Mouse (Mus musculus): ENCODE results near the gene Ralgps1.

Ralgps1 gene

DNA sequence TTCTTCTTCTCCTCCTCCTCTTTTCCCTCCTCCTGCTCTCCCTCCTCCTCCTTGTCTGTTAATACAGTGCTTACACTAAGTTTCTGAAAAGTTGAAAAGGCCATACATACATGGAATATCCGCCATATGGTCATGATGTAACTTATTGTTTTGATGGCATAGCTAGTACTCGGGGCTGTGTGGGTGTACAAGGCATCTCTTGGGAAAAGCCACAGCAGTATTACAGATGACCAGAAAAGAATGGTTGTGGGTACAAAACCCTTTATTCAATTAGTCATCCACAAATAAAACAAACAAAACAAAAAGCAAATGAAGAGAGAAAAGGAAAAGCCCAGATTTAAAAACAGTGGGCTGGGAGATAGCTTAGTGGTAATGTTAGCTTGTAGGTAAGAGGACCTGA lies 90.8 kb downstream of the Ralgps1 start:
- no peak for DNase-seq (ENCODE audit: low spot score)

DNA sequence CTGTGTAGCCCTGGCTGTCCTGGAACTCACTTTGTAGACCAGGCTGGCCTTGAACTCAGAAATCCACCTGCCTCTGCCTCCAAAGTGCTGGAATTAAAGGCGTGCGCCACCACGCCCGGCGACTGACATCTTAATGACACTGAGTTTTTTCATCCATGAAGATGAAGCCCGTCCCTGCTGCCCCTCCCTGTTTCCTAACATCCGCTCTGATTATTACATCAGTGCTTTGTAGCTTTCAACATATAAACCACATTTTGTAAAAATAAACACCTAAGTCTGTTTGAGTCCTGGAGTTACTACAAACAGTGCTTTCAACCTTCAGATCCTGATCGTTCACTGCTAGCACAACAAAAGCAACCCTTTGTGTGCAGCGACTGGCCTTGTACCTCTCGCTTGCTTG lies 91.5 kb downstream of the Ralgps1 start:
- no peak for DNase-seq (ENCODE audit: low spot score)

DNA sequence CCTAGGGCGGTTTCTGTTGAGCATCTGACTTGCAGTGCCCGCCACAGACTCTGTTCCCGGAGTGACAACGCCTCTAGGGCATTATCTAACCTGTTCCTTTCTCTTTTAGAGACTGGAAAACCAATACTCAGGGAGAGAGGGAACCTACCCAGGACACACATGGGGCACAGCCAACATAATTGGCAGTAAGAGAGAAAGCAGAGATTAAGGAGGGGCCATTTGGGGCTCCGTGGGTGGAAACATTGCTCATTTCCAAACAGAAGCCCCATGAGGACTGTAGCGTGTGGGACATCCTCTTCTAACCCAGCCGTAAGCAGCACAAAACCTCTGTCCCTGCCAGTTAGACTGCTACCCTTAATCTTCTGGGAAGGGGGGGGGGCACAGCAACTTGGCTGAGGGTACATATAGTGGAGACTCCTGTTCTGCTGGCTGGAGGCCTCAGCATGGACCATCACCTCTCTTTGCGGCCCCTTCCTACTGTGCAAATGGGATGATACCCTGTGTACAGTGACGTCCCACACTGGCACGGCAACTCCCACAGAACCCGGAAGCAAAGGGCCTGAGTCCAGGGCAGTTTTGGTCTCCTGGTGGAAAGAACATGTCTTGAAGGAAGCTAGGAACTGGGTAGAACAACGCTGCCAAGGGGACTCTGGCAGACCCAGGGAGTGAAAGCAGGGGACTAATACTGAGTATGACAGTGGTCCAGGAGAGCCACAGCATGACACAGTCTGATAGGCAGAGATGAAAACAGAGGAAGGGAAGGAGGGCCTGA lies 96.4 kb downstream of the Ralgps1 start:
- no peak for DNase-seq (ENCODE audit: low spot score)

DNA sequence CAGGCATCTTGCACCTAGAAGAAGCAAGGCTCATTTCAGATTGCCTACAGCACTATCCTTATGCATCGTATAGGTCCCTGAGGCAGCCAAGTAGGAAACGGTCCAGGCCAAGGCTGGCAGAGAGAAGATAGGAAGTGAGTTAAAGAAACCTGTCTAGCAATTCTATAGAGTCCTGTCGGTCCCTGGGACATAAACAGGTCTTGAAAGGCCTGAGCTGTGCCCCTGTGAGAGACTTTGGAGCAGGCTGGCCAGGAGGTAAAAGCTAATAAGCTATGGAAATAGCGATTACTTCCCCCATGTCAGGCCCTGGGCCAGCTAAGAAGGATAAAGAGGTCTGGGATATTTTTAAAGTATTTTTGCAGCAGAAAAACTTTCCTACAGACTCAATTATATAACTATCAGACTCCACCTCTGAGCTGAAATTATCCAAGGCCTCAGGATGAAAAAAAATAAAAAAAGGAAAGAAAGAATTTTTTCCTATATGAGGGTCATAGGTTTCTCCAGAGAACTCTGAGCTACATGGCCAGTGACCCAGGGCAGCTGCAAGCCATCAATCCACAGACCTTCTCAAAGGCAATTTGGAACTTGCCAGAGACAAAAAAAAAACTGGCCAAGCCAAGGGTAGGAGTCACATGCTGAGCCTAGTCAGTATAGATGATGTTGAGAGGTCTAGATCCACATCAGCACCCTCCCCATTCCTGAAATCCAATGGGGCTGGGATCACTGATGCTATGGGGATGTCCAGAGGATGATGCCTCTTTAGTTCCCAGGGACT lies 98.4 kb downstream of the Ralgps1 start:
- DNase-seq (ENCODE audit: low spot score) = no peak

DNA sequence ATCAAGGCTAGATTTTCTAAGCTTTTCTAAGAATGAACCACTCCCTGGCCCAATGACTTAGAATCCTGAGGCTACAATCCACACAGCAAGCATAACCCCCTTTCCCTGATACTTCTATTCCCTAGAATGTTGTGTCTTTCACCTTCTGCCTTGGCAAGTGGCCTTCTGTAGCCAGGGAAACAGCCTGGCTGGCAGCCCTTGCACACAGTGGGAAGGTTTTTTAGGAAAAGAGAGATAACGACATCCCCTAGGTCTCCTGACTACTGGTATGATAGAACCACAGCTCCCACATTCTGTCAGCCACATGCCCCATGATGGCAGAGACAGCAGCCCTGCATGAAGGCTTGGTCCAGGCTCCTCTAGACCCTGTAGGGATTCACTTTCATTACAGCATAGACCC lies 99.8 kb downstream of the Ralgps1 start:
- no peak for DNase-seq (ENCODE audit: low spot score)

DNA sequence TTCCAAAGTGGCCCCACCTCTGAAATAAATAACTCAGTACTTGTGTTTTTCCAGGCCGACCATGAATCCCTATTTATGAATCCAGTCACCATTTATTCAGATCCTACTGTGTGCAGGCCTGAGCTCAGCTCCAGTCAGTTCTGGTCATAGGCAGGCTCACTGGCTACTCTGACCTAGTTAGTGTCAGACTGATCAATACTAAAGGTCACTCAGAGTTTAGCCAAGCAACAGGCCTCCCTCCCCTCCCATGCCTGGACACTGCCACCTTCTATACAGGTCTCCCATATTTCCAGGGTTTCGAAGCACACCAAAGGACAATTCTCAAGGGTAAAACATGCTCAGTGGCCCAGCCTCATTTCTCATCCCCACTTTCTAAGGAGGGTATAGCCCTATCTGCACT lies 100.7 kb downstream of the Ralgps1 start:
- no peak for DNase-seq (ENCODE audit: low spot score)

DNA sequence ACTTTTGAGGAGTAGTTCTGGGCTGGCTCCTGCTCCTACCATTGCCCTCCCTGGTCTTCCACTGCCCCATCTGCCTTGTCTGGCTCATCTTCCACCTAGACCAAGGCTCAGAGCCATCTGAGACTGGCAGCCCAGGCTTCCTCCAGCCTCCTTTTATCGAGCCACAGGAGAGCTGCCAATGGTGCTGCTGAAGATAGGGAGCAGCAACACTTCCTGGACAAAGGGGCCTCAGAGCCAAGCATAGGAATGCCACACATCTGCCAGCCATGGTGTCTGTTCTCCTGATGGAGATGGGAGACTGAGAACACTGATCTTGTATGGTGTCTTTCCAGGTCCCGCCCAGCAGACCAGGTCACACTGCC lies 102.2 kb downstream of the Ralgps1 start:
- DNase-seq (ENCODE audit: low spot score) = no peak

DNA sequence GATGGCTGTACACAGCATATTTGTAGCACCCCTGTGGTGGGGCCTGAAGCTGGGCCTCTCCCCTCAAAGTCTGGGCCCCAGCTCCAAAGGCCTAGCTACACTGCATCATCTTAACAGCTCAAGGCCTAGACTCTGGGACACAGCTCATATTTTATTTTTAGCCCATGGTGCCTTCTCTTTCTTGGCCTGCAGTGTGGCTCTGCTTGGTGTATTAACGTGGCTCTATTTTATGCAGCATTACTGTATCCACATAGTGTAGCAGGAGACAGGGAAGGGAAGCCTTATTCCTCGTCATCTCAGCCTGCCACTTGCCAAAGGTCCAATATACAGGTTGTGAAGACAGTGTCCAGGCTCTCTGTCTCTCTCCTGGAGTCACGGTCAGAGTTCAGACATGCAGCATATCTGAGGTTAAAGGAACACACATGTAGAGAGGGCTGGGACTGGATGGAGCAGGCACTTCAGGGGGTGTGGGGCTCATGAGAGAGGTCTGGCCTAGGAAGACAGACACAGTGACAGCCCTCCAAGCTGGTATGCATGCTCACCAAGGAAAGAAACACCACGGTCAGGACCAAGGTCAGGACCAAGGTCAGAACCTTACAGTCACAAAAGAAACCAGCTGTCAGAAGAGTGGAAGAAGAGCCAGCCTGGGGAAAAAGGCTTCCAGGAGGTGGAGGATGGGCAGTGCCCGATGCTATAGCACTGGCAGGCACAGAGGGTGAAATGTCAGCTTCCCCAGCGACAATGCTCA lies 102.7 kb downstream of the Ralgps1 start:
- DNase-seq (ENCODE audit: low spot score) = no peak

DNA sequence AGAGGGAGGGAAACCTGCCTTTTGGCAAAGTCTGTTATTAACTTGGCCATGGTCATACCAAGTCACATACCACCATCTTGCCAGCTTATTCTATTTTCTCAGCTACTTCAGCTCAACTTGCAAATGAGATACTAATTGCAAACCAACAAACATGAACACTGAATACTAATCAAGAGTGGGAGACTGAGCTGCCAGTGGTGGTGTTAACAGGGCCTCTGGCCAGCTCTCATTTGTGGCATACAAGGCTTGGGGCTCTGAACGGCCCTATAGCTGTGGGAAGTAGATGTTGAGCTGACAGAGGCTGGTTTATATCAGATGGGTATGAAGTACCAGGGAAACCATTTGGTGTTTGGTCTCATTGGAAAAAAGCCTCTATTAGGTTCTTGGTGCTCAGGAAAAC lies 104.2 kb downstream of the Ralgps1 start:
- no peak for DNase-seq (ENCODE audit: low spot score)

DNA sequence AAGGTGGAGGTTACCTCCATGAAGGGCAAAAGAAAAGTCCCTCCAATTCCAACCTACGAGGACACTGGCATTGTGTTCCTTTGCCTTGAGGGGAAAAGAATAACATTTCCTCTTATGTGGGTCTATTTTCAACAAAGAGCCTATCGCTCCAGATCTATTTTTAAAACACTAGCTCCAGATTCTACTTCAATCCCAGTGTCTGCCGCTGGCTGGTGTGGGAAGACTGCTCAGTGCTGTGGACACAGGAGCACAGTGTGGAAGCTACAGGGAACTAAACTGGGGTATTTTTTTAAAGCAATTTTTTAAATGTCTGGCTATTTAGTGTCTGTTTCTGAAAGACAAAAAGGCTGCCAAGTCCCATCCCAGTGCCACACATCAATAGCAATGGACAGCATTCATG lies 105.5 kb downstream of the Ralgps1 start:
- DNase-seq (ENCODE audit: low spot score) = no peak

DNA sequence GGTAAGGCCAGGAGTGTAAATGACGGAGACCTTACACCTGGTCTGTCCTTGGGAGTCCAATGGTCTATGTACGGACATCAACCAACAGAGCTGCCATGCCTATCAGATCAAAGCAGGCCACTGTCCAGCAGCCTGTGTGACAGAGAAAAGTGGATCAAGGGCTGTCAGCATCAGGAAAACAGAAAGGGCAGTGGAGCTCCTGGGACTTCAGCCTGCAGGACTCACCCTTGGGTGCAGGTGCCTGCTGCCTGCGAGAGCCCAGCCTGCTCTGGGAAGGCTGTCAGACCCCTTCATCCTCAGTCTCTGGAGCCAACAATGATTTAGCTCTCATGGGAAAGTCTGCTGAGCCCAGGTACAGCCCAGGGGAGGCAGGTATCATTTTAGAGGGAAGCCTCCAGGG lies 109.8 kb downstream of the Ralgps1 start:
- no peak for DNase-seq (ENCODE audit: low spot score)

DNA sequence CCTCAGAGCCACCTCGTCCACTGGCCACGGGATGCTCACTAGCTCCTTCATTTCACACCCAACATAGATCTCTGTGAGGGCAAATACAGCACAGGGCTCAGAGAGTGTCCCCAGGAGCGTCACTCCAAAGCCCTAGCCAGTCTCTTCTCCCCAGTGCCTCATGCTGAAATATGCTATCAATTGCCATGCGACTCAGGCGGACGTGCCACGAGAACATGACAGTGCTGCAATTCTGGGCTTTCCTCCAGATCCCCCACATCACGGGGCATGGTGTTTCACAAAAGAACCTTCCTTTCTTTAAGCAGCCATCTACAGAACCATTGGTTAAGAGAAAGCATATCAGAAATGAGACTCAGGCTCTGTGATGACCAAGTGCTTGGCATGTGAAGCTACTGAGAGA lies 110.5 kb downstream of the Ralgps1 start:
- no peak for DNase-seq (ENCODE audit: low spot score)

DNA sequence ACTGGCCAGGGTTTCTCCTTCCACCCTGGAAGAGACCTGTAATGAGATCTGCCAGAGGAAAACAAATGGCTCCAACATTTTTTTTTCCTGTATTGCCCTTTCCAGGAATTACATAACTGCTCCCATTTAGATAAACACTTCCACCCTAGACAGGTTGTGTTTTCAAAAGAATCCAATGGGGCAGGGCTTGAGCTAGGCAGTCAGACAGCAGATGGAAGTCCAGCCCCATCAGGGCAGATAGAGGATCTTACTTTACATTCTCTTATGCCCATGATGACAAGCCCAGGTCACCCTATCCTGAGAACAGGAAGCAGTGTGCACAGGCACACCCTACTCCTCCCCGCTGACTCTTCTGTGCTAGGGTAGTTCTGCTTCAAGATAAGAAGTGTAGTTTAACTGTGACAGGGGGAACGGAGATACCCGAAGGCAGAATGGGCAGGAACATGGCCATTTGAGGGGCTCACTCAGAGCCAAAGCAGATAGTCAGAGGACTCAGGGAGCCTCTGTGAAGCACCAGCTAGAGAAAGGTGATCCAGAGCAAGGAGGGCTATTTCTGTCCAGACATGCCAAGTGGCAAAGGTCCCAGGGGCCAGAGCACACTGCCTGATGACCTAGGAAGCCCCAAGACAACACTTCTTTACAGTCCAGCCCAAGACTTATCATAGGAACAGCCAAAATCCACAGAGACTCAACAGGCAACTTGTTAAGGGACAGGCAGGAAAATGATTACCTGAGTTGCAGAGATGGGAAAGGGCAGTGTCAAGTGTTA lies 114.3 kb downstream of the Ralgps1 start:
- DNase-seq (ENCODE audit: low spot score) = no peak

DNA sequence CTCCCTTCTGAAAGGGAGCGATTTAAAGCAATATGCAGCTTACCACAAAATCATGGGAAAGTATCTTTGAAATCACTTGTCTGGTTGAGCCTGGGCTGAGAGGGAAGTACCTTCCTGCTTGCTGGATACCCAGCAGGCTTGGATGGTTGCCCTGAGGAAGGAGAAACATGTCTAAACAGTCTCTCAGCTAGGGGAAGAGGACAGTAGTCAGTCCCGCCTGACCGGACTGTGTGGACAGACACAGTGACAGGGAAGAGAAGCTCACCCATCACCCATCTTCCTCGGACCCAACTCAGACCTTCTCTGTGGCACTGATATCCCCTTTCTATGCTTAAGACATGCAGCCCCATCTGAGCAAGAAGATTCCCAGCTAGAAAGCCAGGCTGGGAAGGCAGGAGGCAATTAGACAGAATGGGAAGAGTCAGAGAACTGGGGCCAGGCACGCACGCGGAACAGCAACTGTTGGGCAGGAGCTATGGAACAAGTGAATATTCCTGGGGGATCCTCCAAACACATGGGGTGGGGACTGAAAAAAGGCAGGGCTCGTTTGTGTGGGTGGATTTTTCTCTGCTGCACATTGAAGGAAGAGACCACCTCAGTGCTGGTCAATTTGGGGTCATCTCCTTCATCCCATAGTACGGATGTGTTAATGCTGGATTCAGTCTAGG lies 116.8 kb downstream of the Ralgps1 start:
- no peak for DNase-seq (ENCODE audit: low spot score)

DNA sequence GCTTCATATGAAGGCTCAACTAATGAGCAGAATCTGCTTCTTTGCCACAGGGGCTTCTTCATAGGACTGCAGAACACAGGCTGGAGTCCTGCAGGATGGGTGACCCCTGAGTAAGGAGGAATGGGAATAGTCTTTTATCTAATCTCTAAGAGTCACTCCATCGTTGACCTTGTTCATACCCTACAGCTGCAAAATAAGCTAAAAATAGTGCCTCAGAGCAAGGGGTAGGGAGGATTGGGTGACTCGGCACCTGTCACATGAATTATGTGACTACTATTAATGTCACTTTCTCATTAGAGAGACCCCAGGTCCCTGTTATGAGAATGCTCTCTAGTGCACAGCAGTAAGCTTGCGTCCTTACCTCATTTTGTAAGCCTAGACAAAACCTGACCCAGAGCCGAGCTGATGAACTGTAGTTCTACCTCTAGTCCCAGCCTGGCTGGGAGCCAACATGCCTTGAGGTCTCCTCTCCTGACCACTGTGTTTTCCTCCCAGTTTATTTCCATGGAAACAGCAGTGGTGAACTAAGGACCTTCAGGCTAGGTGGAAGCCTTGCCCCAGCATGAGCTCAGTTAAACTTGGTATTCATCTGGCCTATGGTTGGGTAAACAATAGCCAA lies 117.6 kb downstream of the Ralgps1 start:
- peak; percentile 25 for DNase-seq (ENCODE audit: low spot score)

DNA sequence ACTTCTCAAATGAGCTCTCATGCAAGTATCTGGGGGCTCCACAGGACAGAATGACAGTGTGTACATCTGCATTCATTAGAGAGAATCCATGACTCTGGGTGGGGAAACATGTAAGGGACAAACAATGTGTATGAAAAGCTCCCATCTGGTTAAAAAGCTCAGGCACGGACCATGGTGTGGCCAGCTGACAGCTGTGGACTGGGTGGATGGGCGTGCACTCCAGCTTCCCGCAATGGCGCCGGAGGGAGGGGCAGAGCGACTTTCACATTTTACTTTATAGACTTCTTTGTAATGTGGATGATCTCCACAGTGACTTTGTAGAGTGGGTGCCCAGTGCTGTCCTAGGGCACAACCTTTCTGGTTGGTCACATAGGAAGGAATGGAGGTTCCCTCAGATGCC lies 118.5 kb downstream of the Ralgps1 start:
- no peak for DNase-seq (ENCODE audit: low spot score)

DNA sequence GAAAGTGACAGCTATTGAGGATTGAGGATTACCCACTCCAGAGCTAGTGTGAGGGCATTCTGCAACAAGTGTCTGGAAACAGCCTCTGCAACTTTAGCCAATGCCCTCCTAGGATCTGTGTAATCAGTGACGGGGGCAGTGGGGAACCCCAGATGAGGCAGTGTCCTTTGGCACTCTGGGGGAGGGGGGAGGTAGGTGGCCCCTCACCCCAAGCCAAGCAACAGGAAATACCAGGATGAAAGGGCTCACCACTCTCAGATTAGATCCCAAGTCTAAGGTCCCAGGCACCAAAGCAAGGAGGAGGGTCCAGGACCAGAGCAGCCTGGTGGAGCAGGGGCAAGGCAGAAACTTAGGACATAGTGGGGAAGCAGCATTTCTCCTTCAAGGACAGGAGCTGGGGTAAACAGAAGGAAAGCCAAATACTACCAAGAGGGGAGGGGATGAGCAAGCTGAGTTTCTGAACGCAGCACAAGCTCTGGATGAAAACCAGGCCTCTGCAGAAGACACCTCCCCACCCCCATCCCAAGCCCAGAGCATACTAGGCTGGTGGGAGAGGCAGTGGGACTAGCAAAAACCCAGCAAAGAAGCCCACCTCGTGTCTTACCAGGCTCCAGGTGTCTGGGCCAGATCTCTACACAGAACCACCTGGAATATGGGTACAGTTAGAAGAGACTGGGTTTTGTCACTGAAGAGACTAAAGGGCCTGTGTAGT lies 121.2 kb downstream of the Ralgps1 start:
- DNase-seq (ENCODE audit: low spot score) = peak; percentile 44

DNA sequence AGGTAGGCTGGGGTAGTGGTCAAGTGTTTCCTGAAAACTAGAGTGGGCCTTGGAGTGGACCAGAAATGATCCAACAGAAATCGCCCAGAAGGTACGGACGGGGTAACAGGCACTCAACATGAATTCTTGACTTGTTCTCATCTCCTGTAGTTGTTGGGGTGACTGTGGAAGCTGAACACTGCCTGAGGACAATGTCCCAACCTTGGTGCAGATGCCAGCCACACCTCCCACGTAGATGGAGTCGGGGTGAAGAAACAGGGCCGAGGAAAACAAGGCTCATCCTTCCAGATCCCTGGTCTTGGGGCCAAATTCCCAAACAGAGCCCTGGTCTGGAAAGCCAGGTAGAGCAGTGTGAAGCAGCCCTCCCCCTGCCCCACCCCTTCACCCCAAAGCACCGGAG lies 122.7 kb downstream of the Ralgps1 start:
- no peak for DNase-seq (ENCODE audit: low spot score)

DNA sequence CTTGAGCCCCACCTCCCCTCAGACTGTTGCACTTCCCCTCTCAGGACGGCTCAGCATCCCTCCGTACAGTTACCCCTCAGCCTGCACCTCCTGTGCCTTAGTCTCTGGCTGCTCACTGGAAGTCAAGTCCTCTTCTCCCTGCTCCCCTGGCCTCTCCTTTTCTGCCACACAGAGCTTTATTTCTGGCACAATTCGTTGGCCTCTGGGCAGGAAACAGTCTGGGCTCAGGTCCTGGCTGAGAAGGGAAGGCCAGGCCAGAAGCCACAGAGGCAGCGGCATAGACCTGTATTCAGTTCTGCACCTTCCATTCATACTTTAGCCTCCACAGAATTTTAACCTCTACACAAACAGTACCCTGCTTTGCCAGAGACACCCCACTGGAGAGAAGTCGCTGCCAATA lies 124.4 kb downstream of the Ralgps1 start:
- DNase-seq (ENCODE audit: low spot score) = no peak

DNA sequence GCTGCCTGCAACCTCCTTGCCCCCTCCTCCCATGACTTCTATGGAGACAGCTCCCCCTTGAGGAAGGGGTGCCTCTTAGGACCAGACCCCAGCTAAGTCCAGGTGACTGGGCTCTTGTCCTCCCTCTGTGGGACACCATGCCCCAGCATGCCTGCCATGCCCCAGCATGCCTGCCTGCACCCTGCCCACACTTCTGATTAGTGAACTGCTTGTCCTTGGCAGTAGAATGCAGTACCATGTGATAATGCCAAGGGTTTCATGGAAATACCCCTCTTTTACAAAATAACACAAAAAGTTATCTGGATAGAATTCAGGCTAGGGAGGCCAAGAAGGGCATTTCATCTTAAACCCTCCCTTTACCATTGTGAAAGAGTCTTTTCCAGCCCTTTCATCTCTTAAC lies 125.9 kb downstream of the Ralgps1 start:
- no peak for DNase-seq (ENCODE audit: low spot score)

DNA sequence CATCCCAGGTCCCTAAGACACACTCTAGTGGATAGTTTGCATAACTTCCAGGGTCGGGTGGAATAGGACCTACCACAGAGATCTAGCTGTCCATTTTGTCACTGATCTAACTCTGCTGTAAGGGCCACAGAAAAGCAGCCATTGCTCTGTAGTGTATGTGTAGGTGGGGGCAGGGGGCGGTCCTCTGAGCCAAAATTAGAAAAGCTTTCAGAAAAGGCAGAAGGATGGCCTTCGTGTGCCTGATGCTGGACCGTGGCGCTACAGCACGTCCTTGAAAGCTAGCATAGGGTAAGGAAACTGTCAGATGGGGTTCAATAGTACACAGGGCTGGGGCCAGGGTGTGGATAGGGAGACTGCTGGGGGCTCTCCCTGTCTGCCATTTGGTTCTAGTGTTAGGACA lies 126.4 kb downstream of the Ralgps1 start:
- no peak for DNase-seq (ENCODE audit: low spot score)

All from yolk sac, embryonic 10.5 days (tissue).